Mouse (Mus musculus) heart, embryonic 10.5 days (tissue): ENCODE data around the gene Mprip. TPM values are rescaled to one million over a fixed set of nuclear protein-coding genes. Genes with fewer than 3 reads are reported as not detected.
A peak's percentile ranks its signal among the peaks of the same experiment; 100 is the strongest.
"Not testable (repeated sequence)": the region's sequence is repeated elsewhere in the genome, so short reads cannot be mapped to it uniquely, and the experiment has no call there.

Experiments used
- DNase-seq: peaks from one replicate; pipeline ENCODE4 v3.0.0-alpha.2; 2017; ENCODE audit warnings: low spot score
- H3K27ac ChIP-seq: fragments of 300-500 bp; sonication (generic); 2 replicates; pipeline ENCODE4 v1.5.1; 2016; ENCODE audit warnings: mild to moderate bottlenecking
- H3K27me3 ChIP-seq: fragments of 300-500 bp; sonication (generic); 2 replicates; pipeline ENCODE4 v1.6.1; 2016; ENCODE audit warnings: mild to moderate bottlenecking; ENCODE audit not compliant: poor library complexity, insufficient read depth, severe bottlenecking
- H3K36me3 ChIP-seq: fragments of 300-500 bp; sonication (generic); 2 replicates; pipeline ENCODE4 v1.6.1; 2016; ENCODE audit warnings: mild to moderate bottlenecking, moderate library complexity
- H3K4me1 ChIP-seq: fragments of 300-500 bp; sonication (generic); 2 replicates; pipeline ENCODE4 v1.6.1; 2016; ENCODE audit warnings: mild to moderate bottlenecking
- H3K4me3 ChIP-seq: fragments of 300-500 bp; sonication (generic); 2 replicates; pipeline ENCODE4 v1.5.1; 2016; ENCODE audit warnings: mild to moderate bottlenecking, moderate library complexity
- H3K9me3 ChIP-seq: fragments of 300-500 bp; sonication (generic); 2 replicates; pipeline ENCODE4 v1.6.1; 2016; ENCODE audit warnings: mild to moderate bottlenecking, moderate library complexity
- WGBS: fragments of 180-500 bp; shearing (Covaris S2); methylation state at CpG from one replicate; pipeline ENCODE4 v1.1.7; 2016; 5-methylcytosine and 5-hydroxymethylcytosine counted together
- polyA plus RNA-seq: library from polyadenylated mRNA; unstranded; fragments of >200 nt; fragmentation: Nextera tagmentation; extraction: Ambion mirVana; gene quantifications from 2 replicates; pipeline ENCODE4 v1.2.1, GENCODE M21; 2016

Gene Mprip
- polyA plus RNA-seq, 1 experiment from 2014 or later: 36.6 TPM

- peak overlapping the region; percentile 86 for H3K4me3 ChIP-seq
- no peaks in the 10 kb centered on the region for H3K27me3 ChIP-seq
- H3K4me1 ChIP-seq: peaks cover 46% of the 10 kb centered on the region
- WGBS: 5% methylated on average over 65 of the region's 82 CpGs
- DNase-seq: peak; percentile 99
- H3K9me3 ChIP-seq: no peaks in the 10 kb centered on the region
- H3K36me3 ChIP-seq: no peaks in the 10 kb centered on the region
- peak overlapping the region; percentile 94 for H3K27ac ChIP-seq
Observed at GRCm38 (mm10) chr11:59662249-59662788, 1.2 kb downstream of the Mprip start.

DNA sequence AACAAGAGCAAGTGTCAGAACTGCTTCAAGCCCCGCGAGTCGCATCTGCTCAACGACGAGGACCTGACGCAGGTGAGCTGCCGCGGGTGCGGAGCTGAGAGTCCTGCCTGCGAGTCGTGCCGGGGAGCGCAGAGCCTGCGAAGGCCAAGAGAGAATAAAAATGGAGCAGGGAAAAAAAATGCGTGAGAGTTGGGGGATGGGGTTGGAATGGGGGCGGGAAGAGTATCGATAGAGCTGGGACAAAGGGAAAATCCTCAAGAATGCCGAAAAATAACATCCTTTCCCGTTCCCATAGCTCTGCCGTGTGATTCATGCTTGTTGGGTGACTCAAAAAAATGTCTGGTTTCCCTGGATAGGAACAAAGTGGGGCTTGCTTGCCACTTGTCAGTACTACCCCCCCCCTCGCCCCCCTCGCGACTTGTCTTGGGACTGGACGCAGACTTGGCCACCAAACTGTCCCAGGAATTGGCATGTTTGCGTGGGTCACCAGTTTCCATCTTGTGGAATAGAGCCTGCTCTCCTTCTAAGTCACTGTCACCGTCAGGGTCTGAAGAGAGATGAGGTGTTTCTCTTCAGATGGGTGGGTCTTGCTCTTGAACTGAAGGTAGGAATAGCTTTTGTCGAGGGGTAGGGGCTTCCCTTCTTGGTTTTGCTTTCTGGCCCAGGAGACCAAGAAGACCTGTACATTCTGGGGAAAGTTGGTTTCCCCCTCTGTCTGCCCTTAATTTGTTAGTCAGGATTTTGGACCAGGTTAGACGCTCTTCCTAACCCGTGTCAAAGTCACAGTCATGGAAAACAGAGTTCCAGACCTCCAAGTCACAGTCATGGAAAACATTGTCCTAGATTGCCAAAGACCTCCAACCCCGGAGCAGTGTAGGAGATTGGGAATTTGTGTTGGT lies 2.0 kb downstream of the Mprip start:
- peak overlapping the region; percentile 86 for H3K4me3 ChIP-seq
- no peaks in the 10 kb centered on the region for H3K27me3 ChIP-seq
- no peak for DNase-seq
- H3K4me1 ChIP-seq: peaks cover 52% of the 10 kb centered on the region
- whole genome bisulfite sequencing: 4% methylated on average over 30 of the region's 30 CpGs
- peak overlapping the region; percentile 94 for H3K27ac ChIP-seq
- H3K9me3 ChIP-seq: no peaks in the 10 kb centered on the region
- H3K36me3 ChIP-seq: no peaks in the 10 kb centered on the region

GRCm38 (mm10) chr11:59663776-59664320 lies 2.7 kb downstream of the Mprip start:
- 18% methylated on average over 3 of the region's 3 CpGs for WGBS
- no peaks in the 10 kb centered on the region for H3K36me3 ChIP-seq
- no peaks in the 10 kb centered on the region for H3K9me3 ChIP-seq
- H3K4me3 ChIP-seq: peak overlapping the region; percentile 86
- H3K27me3 ChIP-seq: no peaks in the 10 kb centered on the region
- peaks cover 48% of the 10 kb centered on the region for H3K4me1 ChIP-seq
- DNase-seq: no peak
- H3K27ac ChIP-seq: peak overlapping the region; percentile 94

- no peaks in the 10 kb centered on the region for H3K9me3 ChIP-seq
- peak overlapping the region; percentile 86; the same call in 1 of the 2 replicates for H3K4me3 ChIP-seq
- WGBS: 3% methylated on average over 3 of the region's 3 CpGs
- H3K36me3 ChIP-seq: no peaks in the 10 kb centered on the region
- peaks cover 53% of the 10 kb centered on the region for H3K4me1 ChIP-seq
- H3K27ac ChIP-seq: peak overlapping the region; percentile 94
- H3K27me3 ChIP-seq: no peaks in the 10 kb centered on the region
- peak; percentile 79 for DNase-seq
Observed at GRCm38 (mm10) chr11:59664818-59665217, 3.7 kb downstream of the Mprip start.

GRCm38 (mm10) chr11:59671049-59671693 lies 10.1 kb downstream of the Mprip start:
- 75% methylated on average over 4 of the region's 4 CpGs for WGBS

GRCm38 (mm10) chr11:59674013-59674412 lies 12.9 kb downstream of the Mprip start:
- no peaks in the 10 kb centered on the region for H3K9me3 ChIP-seq
- peaks cover 52% of the 10 kb centered on the region for H3K4me1 ChIP-seq
- WGBS: 75% methylated on average over 3 of the region's 3 CpGs
- H3K27me3 ChIP-seq: no peaks in the 10 kb centered on the region
- H3K36me3 ChIP-seq: peaks cover 9% of the 10 kb centered on the region; the same call in 1 of the 2 replicates
- no peak overlapping the region for H3K27ac ChIP-seq
- H3K4me3 ChIP-seq: no peak overlapping the region
- no peak for DNase-seq

More at GRCm38 (mm10) chr11:59671049-59671693, 10.1 kb downstream of the Mprip start:
- no peaks in the 10 kb centered on the region for H3K9me3 ChIP-seq
- peak overlapping the region; percentile 36; the same call in 1 of the 2 replicates for H3K27ac ChIP-seq
- no peak overlapping the region for H3K4me3 ChIP-seq
- H3K4me1 ChIP-seq: peaks cover 52% of the 10 kb centered on the region
- no peaks in the 10 kb centered on the region for H3K27me3 ChIP-seq
- DNase-seq: no peak
- H3K36me3 ChIP-seq: 0 out of 2 replicates have a peak, but pooled peaks cover 3% of the 10 kb centered on the region

- H3K4me3 ChIP-seq, H3K27ac ChIP-seq, H3K27me3 ChIP-seq, H3K9me3 ChIP-seq, DNase-seq, H3K36me3 ChIP-seq: not testable (repeated sequence)
- 91% methylated on average over 8 of the region's 8 CpGs for WGBS
- H3K4me1 ChIP-seq: peaks cover 53% of the 10 kb centered on the region
Observed at GRCm38 (mm10) chr11:59674746-59675145, 13.6 kb downstream of the Mprip start.

DNA sequence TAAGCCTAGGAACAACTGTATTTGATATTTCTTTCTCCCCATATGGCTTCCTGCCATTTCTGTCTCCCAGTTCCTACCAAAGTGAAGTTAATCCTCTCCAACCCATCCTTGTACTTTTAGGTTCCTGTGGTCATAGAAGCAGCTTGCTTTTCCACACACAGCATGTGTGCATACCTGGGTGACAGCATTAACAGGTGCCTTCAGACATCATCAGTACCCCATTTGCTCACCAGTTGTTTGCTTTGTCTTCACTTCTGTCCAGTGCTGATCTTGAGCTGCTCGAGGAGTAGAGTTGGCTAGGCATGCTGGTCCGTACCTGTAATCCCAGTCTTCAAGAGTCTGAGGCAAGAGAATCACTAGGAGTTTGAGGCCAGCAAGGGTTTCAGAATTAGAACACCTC lies 16.7 kb downstream of the Mprip start:
- Histone ChIP-seq H3K27ac (no peak overlapping the region), H3K4me1 (peaks cover 46% of the 10 kb centered on the region), H3K4me3 (no peak overlapping the region), H3K9me3 (no peaks in the 10 kb centered on the region), H3K27me3 (no peaks in the 10 kb centered on the region), H3K36me3 (peaks cover 9% of the 10 kb centered on the region; the same call in 1 of the 2 replicates)
- DNase-seq: no peak
- WGBS: 92% methylated on average over 2 of the region's 2 CpGs

DNA sequence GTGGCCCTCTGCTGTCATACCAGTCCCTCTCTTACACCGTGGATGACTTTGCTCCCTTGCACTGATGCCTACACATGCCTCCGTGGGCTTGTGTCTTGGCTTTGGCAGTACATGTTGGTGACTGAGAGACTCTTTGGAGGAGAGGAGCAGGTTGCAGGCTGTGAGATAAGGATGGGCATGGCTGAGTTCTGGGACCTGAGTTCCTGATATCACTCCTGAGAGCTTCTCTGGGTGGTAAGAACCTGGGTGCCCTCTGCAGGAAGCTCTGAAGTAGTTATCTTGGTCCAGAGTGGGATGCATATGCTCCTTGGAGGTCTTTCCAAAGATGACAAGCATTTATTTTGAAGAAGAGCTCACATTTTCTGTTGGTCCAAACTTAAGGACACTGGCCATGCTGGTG lies 17.6 kb downstream of the Mprip start:
- WGBS: 79% methylated on average over 2 of the region's 2 CpGs
- no peak for DNase-seq
- H3K27ac ChIP-seq: no peak overlapping the region
- H3K9me3 ChIP-seq: no peaks in the 10 kb centered on the region
- no peak overlapping the region for H3K4me3 ChIP-seq
- peaks cover 39% of the 10 kb centered on the region for H3K4me1 ChIP-seq
- H3K36me3 ChIP-seq: peaks cover 7% of the 10 kb centered on the region; the same call in 1 of the 2 replicates
- no peaks in the 10 kb centered on the region for H3K27me3 ChIP-seq

DNA sequence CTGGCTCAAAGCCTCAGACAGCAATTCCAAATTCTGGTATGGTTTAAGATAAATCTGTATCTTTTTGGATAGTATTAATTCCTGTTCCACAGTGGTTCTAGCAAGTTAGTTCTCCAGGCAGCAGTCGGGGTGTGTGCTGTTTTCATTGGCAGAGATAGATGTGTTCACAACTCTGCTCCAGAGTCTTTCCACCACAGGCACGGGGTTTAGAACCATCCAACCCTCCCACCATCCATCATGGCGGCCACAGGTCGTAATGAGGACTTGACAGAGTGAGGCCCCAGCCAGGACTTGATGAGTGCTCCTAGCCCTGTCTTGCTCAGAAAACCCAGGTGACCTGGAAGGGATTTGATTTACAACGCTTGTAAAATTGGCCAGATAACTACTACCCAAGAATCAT lies 19.0 kb downstream of the Mprip start:
- 83% methylated on average over 5 of the region's 5 CpGs for WGBS
- H3K9me3 ChIP-seq: no peaks in the 10 kb centered on the region
- no peak overlapping the region for H3K4me3 ChIP-seq
- peaks cover 35% of the 10 kb centered on the region for H3K4me1 ChIP-seq
- H3K36me3 ChIP-seq: peaks cover 10% of the 10 kb centered on the region; the same call in 1 of the 2 replicates
- no peak for DNase-seq
- H3K27ac ChIP-seq: no peak overlapping the region
- H3K27me3 ChIP-seq: no peaks in the 10 kb centered on the region

DNA sequence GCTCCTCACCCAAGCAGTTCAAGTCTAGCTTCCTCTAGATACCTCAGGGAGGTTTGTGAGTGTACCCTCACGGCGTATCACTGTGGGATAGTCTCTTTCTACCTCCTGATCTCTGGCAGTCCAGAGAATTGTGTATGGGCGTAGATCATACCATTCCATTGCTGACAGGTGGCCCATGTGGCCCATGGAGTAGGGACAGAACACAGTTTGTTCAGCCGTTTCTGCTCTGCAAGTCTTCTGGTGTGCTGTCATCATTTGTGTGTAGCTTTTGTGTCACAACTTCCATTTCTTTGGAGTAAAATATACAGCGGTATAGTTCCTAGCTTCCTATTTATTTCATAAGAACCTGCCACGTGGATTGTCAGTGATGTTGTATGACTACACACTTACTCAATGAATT lies 23.9 kb downstream of the Mprip start:
- H3K4me1 ChIP-seq: peaks cover 18% of the 10 kb centered on the region
- no peak for DNase-seq
- no peaks in the 10 kb centered on the region for H3K9me3 ChIP-seq
- peaks cover 4% of the 10 kb centered on the region; the same call in 1 of the 2 replicates for H3K36me3 ChIP-seq
- H3K4me3 ChIP-seq: no peak overlapping the region
- no peaks in the 10 kb centered on the region for H3K27me3 ChIP-seq
- WGBS: 91% methylated on average over 6 of the region's 6 CpGs
- H3K27ac ChIP-seq: no peak overlapping the region

DNA sequence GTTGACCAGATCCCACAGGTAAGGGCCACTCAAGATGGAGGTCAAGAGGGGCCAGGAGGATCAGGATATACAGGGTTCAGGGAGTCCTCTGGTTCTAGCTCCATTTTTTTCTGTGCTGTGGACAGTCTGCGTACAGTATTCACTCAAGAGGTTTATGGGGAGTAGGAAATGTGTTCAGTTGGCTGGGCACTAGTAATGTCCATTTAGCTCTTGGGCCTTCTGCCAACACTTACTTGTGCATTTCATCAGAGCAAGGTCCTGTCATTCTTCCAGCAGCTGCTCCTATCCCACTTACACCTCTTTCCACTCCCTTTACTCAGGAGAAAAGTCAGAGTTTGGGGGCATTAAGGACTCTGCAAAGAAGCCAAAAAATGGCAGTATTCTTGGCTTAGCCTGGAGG lies 33.4 kb downstream of the Mprip start:
- no peak overlapping the region for H3K4me3 ChIP-seq
- H3K36me3 ChIP-seq: peaks cover 34% of the 10 kb centered on the region
- DNase-seq: no peak
- WGBS: 76% methylated on average over 1 of the region's 1 CpGs
- H3K4me1 ChIP-seq: peaks cover 13% of the 10 kb centered on the region
- H3K9me3 ChIP-seq: no peaks in the 10 kb centered on the region
- H3K27ac ChIP-seq: no peak overlapping the region
- no peaks in the 10 kb centered on the region for H3K27me3 ChIP-seq

DNA sequence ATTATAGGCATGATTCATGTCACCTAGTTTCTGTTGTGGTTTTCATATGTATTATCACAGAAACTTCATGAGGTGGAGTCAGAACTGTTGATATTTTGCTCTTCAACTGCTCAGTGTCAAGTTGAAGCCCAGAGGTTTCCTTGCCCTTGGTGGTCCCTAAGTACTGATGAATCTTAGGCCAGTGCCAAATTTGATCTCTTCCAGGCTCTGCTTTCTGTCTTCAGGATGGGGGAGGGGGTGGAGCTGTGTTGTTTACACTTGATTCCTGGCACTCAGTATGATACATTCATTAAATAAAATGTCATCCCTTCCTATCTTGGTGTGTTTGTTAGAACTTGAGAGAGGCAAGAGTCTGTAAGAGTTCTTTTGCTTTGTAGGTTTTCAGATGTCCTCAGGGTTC lies 34.4 kb downstream of the Mprip start:
- DNase-seq: no peak
- Histone ChIP-seq H3K4me3 (no peak overlapping the region), H3K27me3 (no peaks in the 10 kb centered on the region)

More for the DNA sequence above, 34.4 kb downstream of the Mprip start:
- H3K27ac ChIP-seq: no peak overlapping the region
- H3K9me3 ChIP-seq: no peaks in the 10 kb centered on the region
- peaks cover 43% of the 10 kb centered on the region for H3K36me3 ChIP-seq
- H3K4me1 ChIP-seq: peaks cover 13% of the 10 kb centered on the region
